Mouse (Mus musculus) midbrain, postnatal 0 days (tissue): ENCODE measurements at regions not wholly inside any gene's neighbourhood (a gene's known extent, or its start where the extent isn't known, plus 50 kb on each side); places are given as distances from the start of the nearest gene placed in this dataset.

Experiments used
- ATAC-seq: fragments of 200-750 bp; cut with Nextera tagmentation; 2 replicates; pipeline ENCODE4 v1.8.0; 2017; ENCODE audit warnings: moderate number of reproducible peaks, mild to moderate bottlenecking, moderate TSS enrichment, moderate library complexity; ENCODE audit not compliant: low FRiP score
- DNase-seq: peaks from one replicate; pipeline ENCODE4 v3.0.0-alpha.2; 2015; ENCODE audit warnings: low spot score
- H3K27ac ChIP-seq: fragments of 300-500 bp; sonication (generic); 2 replicates; pipeline ENCODE4 v1.5.1; 2014; ENCODE audit warnings: low read depth, mild to moderate bottlenecking, low read length, mixed read lengths
- H3K27me3 ChIP-seq: fragments of 300-500 bp; sonication (generic); 2 replicates; pipeline ENCODE4 v1.6.1; 2014; ENCODE audit warnings: low read length, control low read depth, mixed read lengths; ENCODE audit not compliant: insufficient read depth
- H3K36me3 ChIP-seq: fragments of 300-500 bp; sonication (generic); 2 replicates; pipeline ENCODE4 v1.6.1; 2014; ENCODE audit warnings: low read length, control low read depth, mixed read lengths; ENCODE audit not compliant: insufficient read depth
- H3K4me1 ChIP-seq: fragments of 300-500 bp; sonication (generic); 2 replicates; pipeline ENCODE4 v1.6.1; 2014; ENCODE audit warnings: mild to moderate bottlenecking, control low read depth, antibody characterized with exemption, low read length, mixed read lengths; ENCODE audit not compliant: insufficient read depth
- H3K4me2 ChIP-seq: fragments of 300-500 bp; sonication (generic); 2 replicates; pipeline ENCODE4 v1.6.1; 2014; ENCODE audit warnings: low read depth, mild to moderate bottlenecking, low read length, mixed read lengths; ENCODE audit not compliant: poor library complexity, severe bottlenecking
- H3K4me3 ChIP-seq: fragments of 300-500 bp; sonication (generic); 2 replicates; pipeline ENCODE4 v1.5.1; 2014; ENCODE audit warnings: low read depth, mild to moderate bottlenecking, low read length, moderate library complexity
- H3K9ac ChIP-seq: fragments of 300-500 bp; sonication (generic); replicated peaks from 2 replicates; pipeline ENCODE4 v1.6.1; 2014; ENCODE audit warnings: mild to moderate bottlenecking, low read length, moderate library complexity, mixed read lengths; ENCODE audit not compliant: poor library complexity, severe bottlenecking
- H3K9me3 ChIP-seq: fragments of 300-500 bp; sonication (generic); 2 replicates; pipeline ENCODE4 v1.6.1; 2016; ENCODE audit warnings: low read length, control low read depth
- CTCF ChIP-seq: IDR thresholded peaks from 2 replicates; pipeline ENCODE4 v1.5.1; 2016; ENCODE audit warnings: antibody characterized with exemption, mild to moderate bottlenecking
- WGBS: fragments of 180-500 bp; shearing (Covaris S2); extraction: QIAGEN DNeasy Blood & Tissue Kit; methylation state at CpG from one replicate; pipeline ENCODE4 v1.1.7; 2014; 5-methylcytosine and 5-hydroxymethylcytosine counted together

DNA sequence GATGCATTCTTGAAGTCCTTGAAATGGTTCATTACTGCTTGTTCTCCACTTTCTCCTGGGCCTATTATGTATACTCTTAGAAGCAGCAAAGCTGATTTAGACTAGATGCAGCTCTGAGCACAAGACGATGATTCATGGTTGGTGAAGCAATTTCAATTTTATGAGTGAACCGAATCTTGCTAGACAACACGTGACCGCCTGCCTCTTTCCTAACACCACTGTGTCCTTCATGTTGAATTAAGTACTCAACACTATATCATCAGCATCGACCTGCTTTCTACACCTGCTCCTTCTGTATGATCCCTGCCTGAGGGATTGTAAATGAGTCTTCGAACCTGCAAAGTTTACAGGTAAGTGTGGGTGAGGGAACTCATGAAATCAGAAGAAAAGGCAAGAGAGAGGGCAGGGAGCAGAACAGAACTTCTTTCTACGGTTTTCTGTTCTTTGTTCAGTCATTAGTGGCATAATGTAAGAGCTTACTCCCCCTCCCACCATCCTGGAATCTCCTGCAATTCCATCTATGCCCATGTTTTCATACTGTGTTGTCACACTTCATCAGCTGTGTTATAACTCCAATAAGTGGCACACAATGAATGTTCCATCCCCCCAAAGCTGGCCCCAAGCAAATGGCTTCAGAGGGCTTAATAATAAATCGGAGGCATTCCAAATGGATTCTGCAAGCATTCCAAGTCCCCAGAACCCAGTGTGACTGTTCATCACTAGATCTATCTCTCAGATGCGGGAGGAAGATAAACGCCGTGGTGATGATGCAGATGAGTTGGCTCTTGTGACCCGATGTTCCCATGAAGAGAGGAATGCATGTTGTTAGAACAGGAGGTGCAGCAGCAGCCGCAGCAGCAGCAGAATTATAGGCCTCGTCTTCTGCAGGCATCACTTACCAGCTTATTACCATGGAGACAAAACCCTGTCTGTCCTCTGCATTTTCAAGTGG is 224.2 kb upstream of the Serp2 start:
- no peak overlapping the region for H3K4me2 ChIP-seq
- H3K27me3 ChIP-seq: no peaks in the 10 kb centered on the region
- WGBS: 49% methylated on average over 14 of the region's 14 CpGs
- no peak for ATAC-seq
- no peak overlapping the region for H3K4me3 ChIP-seq
- H3K27ac ChIP-seq: 0 out of 2 replicates have a peak overlapping the region, but pooled peaks have one; percentile 21
- no peak for DNase-seq
- H3K36me3 ChIP-seq: no peaks in the 10 kb centered on the region
- no peaks in the 10 kb centered on the region for H3K4me1 ChIP-seq
- H3K9ac ChIP-seq: no peak overlapping the region
- H3K9me3 ChIP-seq: no peaks in the 10 kb centered on the region
- TF ChIP-seq CTCF: no peak

DNA sequence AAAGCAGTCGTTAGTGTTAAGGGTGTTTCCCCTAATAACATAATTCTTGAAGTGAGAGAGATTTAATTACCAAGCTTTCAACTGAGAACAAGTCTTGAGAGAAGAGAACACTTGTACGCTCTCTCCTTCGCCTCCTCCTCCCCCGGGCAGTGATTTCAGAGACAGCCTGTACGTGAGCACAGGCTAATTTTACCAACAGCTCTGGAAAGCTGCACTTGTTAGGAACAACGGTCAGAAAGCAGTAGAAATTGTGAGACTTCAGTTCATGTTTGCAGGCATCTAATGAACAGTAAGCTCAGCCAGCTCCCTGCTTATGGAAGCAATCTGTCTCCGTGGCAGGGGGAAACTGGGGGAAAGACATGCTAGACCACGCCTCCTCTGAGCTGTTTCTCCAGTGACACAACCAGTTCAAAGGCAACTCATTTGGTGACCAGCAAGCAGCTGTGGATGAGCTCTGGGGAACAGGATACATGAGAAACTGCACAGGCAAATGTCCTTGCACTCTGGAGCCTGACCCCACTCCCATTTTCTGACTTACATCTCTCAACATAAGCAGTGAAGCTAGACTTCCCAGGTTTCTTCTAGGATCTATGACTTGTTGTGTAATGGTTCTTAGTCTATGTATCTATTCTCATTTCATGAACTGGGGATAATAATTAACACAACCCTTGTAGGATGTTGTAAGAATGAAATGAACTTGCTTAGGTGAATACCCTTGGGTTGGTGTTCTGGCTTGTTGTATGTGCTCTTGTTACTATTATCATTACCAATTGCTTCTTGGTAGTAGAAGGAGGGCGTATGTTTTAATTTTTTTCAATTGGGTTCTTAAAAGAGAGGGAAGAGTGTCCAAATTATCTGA is 222.1 kb upstream of the Serp2 start:
- H3K36me3 ChIP-seq: no peaks in the 10 kb centered on the region
- no peak overlapping the region for H3K27ac ChIP-seq
- DNase-seq: no peak
- no peak overlapping the region for H3K4me3 ChIP-seq
- no peak overlapping the region for H3K9ac ChIP-seq
- H3K4me1 ChIP-seq: no peaks in the 10 kb centered on the region
- H3K27me3 ChIP-seq: no peaks in the 10 kb centered on the region
- TF ChIP-seq CTCF: no peak
- H3K4me2 ChIP-seq: no peak overlapping the region
- ATAC-seq: no peak
- no peaks in the 10 kb centered on the region for H3K9me3 ChIP-seq
- 63% methylated on average over 9 of the region's 9 CpGs for WGBS

DNA sequence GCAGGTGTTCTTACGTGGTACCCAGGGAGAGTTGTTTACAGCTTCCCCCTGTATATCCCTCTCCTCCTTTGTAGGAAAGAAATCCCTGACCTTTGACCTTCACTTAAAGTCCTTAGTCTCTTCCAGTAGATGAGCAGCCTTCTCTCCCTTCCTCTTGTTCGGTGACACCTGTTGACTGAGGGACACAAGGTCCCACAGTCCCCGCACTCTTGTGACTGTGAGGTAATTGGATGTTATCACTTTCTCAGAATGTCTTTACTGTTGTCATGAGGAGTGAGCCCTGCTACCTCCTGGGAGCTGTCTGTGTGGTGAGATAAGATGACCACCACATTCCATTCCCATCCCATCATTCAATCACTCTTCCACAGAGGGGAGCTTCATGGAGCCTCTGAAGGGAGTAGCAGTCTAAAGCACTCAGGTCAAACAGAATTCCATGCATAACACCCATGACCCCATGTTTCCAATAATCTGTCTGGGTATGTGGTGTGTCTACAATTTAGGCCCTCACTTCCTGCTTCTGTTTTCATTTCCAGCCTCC is 218.8 kb upstream of the Serp2 start:
- Histone ChIP-seq H3K4me2 (no peak overlapping the region), H3K36me3 (no peaks in the 10 kb centered on the region), H3K27me3 (no peaks in the 10 kb centered on the region), H3K9me3 (no peaks in the 10 kb centered on the region), H3K4me3 (no peak overlapping the region), H3K9ac (no peak overlapping the region), H3K4me1 (peaks cover 7% of the 10 kb centered on the region; the same call in 1 of the 2 replicates), H3K27ac (no peak overlapping the region)
- ATAC-seq (no peak), DNase-seq (no peak)
- TF ChIP-seq CTCF: no peak
- 65% methylated on average over 3 of the region's 3 CpGs for WGBS

DNA sequence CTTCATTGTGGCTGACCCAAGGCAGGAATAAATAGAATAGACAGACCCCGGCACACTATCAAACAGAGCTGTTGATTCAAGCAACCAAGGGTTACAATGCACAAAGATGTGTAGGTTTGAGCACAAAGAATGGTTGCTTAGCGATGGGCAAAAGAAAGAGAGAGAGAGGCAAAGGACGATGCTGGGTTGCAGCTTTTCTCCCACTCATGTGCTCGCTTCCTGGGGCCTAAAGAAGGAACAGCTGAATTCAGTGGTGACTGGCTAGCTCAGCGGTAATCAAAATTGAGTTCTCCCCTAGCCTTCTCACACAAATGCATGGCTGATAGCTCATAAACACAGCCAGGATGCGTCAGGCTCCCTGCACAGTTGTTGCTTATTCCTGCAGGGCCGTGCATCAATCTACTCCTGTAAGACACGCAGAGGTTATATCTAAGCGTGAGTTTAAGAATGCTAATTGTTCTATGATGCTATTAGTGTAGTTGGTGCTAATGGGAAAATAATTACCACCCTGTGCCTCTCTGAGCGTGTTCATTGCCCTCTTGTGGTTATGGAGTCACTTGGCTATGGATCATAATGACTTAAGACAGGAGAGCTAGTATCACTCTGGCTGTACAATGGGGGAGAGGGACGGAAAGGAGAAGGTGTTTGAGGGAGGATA is 216.2 kb upstream of the Serp2 start:
- peak; percentile 70 for TF ChIP-seq CTCF
- Histone ChIP-seq H3K9ac (no peak overlapping the region), H3K9me3 (no peaks in the 10 kb centered on the region), H3K36me3 (no peaks in the 10 kb centered on the region), H3K27me3 (no peaks in the 10 kb centered on the region), H3K4me1 (peaks cover 7% of the 10 kb centered on the region; the same call in 1 of the 2 replicates), H3K27ac (peak overlapping the region; percentile 59; the same call in 1 of the 2 replicates), H3K4me3 (no peak overlapping the region), H3K4me2 (no peak overlapping the region)
- 29% methylated on average over 11 of the region's 11 CpGs for WGBS
- DNase-seq (peak; percentile 58), ATAC-seq (peak; percentile 54; the same call in 1 of the 2 replicates)

DNA sequence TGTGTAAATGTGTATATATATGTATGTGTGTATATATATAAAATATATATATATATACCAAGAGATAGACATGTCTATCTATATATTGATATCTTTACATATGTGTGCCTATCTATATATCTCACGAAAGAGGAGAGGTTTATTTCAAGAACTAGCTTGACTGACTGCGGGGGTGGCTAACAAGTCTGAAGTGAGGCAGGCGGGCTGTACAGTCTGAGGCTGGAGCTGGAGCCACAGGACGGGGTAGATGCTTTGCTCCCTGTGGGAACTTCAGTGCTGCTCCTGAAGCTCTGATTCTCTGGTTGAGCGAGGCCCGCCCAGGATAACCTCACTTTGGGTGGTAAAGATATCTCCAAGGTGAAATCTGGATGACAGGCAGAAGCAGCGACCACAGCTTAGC is 213.4 kb upstream of the Serp2 start:
- no peaks in the 10 kb centered on the region for H3K9me3 ChIP-seq
- no peak overlapping the region for H3K27ac ChIP-seq
- WGBS: 86% methylated on average over 7 of the region's 7 CpGs
- H3K4me3 ChIP-seq: no peak overlapping the region
- H3K4me1 ChIP-seq: peaks cover 10% of the 10 kb centered on the region; the same call in 1 of the 2 replicates
- H3K36me3 ChIP-seq: no peaks in the 10 kb centered on the region
- TF ChIP-seq CTCF: no peak
- H3K27me3 ChIP-seq: no peaks in the 10 kb centered on the region
- no peak overlapping the region for H3K4me2 ChIP-seq
- ATAC-seq (no peak), DNase-seq (no peak)
- H3K9ac ChIP-seq: no peak overlapping the region
